Mouse (Mus musculus) megakaryocyte, adult 5-6 weeks (primary cell): ENCODE data around the gene Mtrf1l. TPM values are rescaled to one million over a fixed set of nuclear protein-coding genes. Genes with fewer than 3 reads are reported as not detected.

Source experiments
- ATAC-seq: 2 replicates; pipeline ENCODE4 v1.8.0; 2016; ENCODE audit warnings: mild to moderate bottlenecking, inconsistent platforms; ENCODE audit not compliant: poor library complexity, severe bottlenecking
- total RNA-seq, 2 experiments: library from RNA; stranded (forward) in 1 of 2; stranded (reverse) in 1 of 2; fragments of 153-499, 151-499 nt in 1 of 2; fragments of 221-1000, 200-1000 nt in 1 of 2; gene quantifications; 2 replicates each; pipeline versions ENCODE4 v1.2.3 to v1.2.4; 2015 to 2017

The Mtrf1l gene
- 17.5 and 17.7 TPM in 2 replicates for total RNA-seq (2015)
- total RNA-seq (2017), result 25.7 and 38.1 TPM in 2 replicates

GRCm38 (mm10) chr10:5823740-5824491 lies at the start of gene Mtrf1l:
Gene Mtrf1l, minus strand, starts transcription at chr10:5823910.
- ATAC-seq, result peak; percentile 87

GRCm38 (mm10) chr10:5871081-5871480 lies 47.4 kb upstream of the Mtrf1l start:
- no peak for ATAC-seq

GRCm38 (mm10) chr10:5867981-5868552 lies 44.4 kb upstream of the Mtrf1l start:
- ATAC-seq, result no peak

GRCm38 (mm10) chr10:5865996-5866395 lies 42.3 kb upstream of the Mtrf1l start:
- no peak for ATAC-seq

- ATAC-seq, result no peak
Measured at GRCm38 (mm10) chr10:5862669-5863068, 39.0 kb upstream of the Mtrf1l start.

GRCm38 (mm10) chr10:5860849-5861248 lies 37.1 kb upstream of the Mtrf1l start:
- ATAC-seq, result no peak

GRCm38 (mm10) chr10:5859729-5860128 lies 36.0 kb upstream of the Mtrf1l start:
- peak; percentile 43; the same call in 1 of the 2 replicates for ATAC-seq

- 0 out of 2 replicates have a peak, but pooled peaks have one; percentile 21 for ATAC-seq
Measured at GRCm38 (mm10) chr10:5857996-5858549, 34.4 kb upstream of the Mtrf1l start.

GRCm38 (mm10) chr10:5853290-5853868 lies 29.7 kb upstream of the Mtrf1l start:
- ATAC-seq, result no peak

- no peak for ATAC-seq
Measured at GRCm38 (mm10) chr10:5846939-5847338, 23.2 kb upstream of the Mtrf1l start.

- ATAC-seq, result peak; percentile 80
Measured at GRCm38 (mm10) chr10:5841369-5841768, 17.7 kb upstream of the Mtrf1l start.

GRCm38 (mm10) chr10:5826336-5827025 lies 2.8 kb upstream of the Mtrf1l start:
- no peak for ATAC-seq

GRCm38 (mm10) chr10:5824779-5825178 lies 1.1 kb upstream of the Mtrf1l start:
- ATAC-seq, result peak; percentile 39

- ATAC-seq, result no peak
Measured at GRCm38 (mm10) chr10:5823291-5823739, 395 bp downstream of the Mtrf1l start.

GRCm38 (mm10) chr10:5818772-5819171 lies 4.9 kb downstream of the Mtrf1l start:
- ATAC-seq, result no peak

- no peak for ATAC-seq
Measured at GRCm38 (mm10) chr10:5815968-5816367, 7.7 kb downstream of the Mtrf1l start.

- ATAC-seq, result no peak
Measured at GRCm38 (mm10) chr10:5813724-5814123, 10.0 kb downstream of the Mtrf1l start.

GRCm38 (mm10) chr10:5807683-5808082 lies 16.0 kb downstream of the Mtrf1l start:
- ATAC-seq, result no peak

- no peak for ATAC-seq
Measured at GRCm38 (mm10) chr10:5806996-5807395, 16.7 kb downstream of the Mtrf1l start.

GRCm38 (mm10) chr10:5806416-5806815 lies 17.3 kb downstream of the Mtrf1l start:
- no peak for ATAC-seq

- ATAC-seq, result peak; percentile 77
Measured at GRCm38 (mm10) chr10:5805731-5806307, 17.9 kb downstream of the Mtrf1l start.
